Mouse (Mus musculus) spleen, adult 2 months (tissue): ENCODE measurements around the gene Cenpl. TPM values are rescaled to one million over a fixed set of nuclear protein-coding genes. Genes with fewer than 3 reads are reported as not detected.
A peak's percentile ranks its signal among the peaks of the same experiment; 100 is the strongest.

Source experiments
- DNase-seq, 2 experiments: peaks; one replicate each; pipeline versions ENCODE4 v3.0.0 to v3.0.0-alpha.2; 2012 to 2021; ENCODE audit warnings: low spot score in 2 of 2, low read depth in 1 of 2
- H3K27ac ChIP-seq: fragments of 200-500 bp; 2 replicates; pipeline ENCODE4 v1.5.1; 2012; ENCODE audit warnings: low read length, inconsistent platforms; ENCODE audit not compliant: insufficient read depth
- H3K27me3 ChIP-seq: fragments of 200-500 bp; 2 replicates; pipeline ENCODE4 v1.6.1; 2012; ENCODE audit warnings: mild to moderate bottlenecking, moderate library complexity, low read length, inconsistent platforms; ENCODE audit not compliant: control insufficient read depth, insufficient read depth
- H3K36me3 ChIP-seq: fragments of 200-500 bp; 2 replicates; pipeline ENCODE4 v1.6.1; 2012; ENCODE audit warnings: mild to moderate bottlenecking, low read length, inconsistent platforms; ENCODE audit not compliant: control insufficient read depth, insufficient read depth
- H3K4me1 ChIP-seq: fragments of 200-500 bp; 2 replicates; pipeline ENCODE4 v1.6.1; 2011; ENCODE audit warnings: inconsistent platforms; ENCODE audit not compliant: control insufficient read depth, insufficient read depth, insufficient read length
- H3K4me3 ChIP-seq: fragments of 200-500 bp; 2 replicates; pipeline ENCODE4 v1.5.1; 2011; ENCODE audit warnings: mild to moderate bottlenecking, inconsistent platforms; ENCODE audit not compliant: insufficient read depth, insufficient read length; ENCODE audit errors: extremely low read depth
- CTCF ChIP-seq: fragments of 200-500 bp; IDR thresholded peaks from 2 replicates; pipeline ENCODE4 v1.5.1; 2011; ENCODE audit warnings: mild to moderate bottlenecking, inconsistent platforms; ENCODE audit not compliant: insufficient read depth, insufficient read length, insufficient replicate concordance; ENCODE audit errors: extremely low read depth
- POLR2A ChIP-seq: fragments of 200-500 bp; IDR thresholded peaks from 2 replicates; pipeline ENCODE4 v1.6.1; 2011; ENCODE audit warnings: low read depth, low read length, inconsistent platforms
- WGBS: fragments of 180-500 bp; shearing (Covaris S2); methylation state at CpG from one replicate; pipeline ENCODE4 v1.1.7; 2018; 5-methylcytosine and 5-hydroxymethylcytosine counted together
- polyA plus RNA-seq: library from polyadenylated mRNA; depleted of rRNA; stranded (reverse); fragments of >200 nt; gene quantifications from 2 replicates; pipeline ENCODE4 v1.2.3, GENCODE M21; 2012

The Cenpl gene
- polyA plus RNA-seq, 1 experiment = 1.2 TPM

GRCm38 (mm10) chr1:161032345-161032744 lies 38.2 kb upstream of the Cenpl start:
- 86% methylated on average over 7 of the region's 7 CpGs for WGBS
- no peak for TF ChIP-seq CTCF
- TF ChIP-seq POLR2A = no peak
- Histone ChIP-seq H3K36me3 (peaks cover 11% of the 10 kb centered on the region), H3K27me3 (no peaks in the 10 kb centered on the region), H3K4me3 (no peak overlapping the region), H3K4me1 (peaks cover 8% of the 10 kb centered on the region; the same call in 1 of the 2 replicates), H3K27ac (no peak overlapping the region)
- DNase-seq = no peak

GRCm38 (mm10) chr1:161033856-161034434 lies 36.6 kb upstream of the Cenpl start:
- peaks cover 21% of the 10 kb centered on the region for H3K36me3 ChIP-seq
- H3K27ac ChIP-seq = peak overlapping the region; percentile 97
- H3K27me3 ChIP-seq = no peaks in the 10 kb centered on the region
- DNase-seq = no peak
- 3% methylated on average over 21 of the region's 21 CpGs for WGBS
- peaks cover 8% of the 10 kb centered on the region; the same call in 1 of the 2 replicates for H3K4me1 ChIP-seq
- TF ChIP-seq POLR2A = no peak
- no peak for TF ChIP-seq CTCF
- H3K4me3 ChIP-seq = peak overlapping the region; percentile 80

- H3K4me1 ChIP-seq = peaks cover 8% of the 10 kb centered on the region; the same call in 1 of the 2 replicates
- no peaks in the 10 kb centered on the region for H3K27me3 ChIP-seq
- TF ChIP-seq CTCF = no peak
- TF ChIP-seq POLR2A = peak; percentile 100
- DNase-seq = peak; percentile 98
- peak within 1 kb of the TSS; percentile 97 for H3K27ac ChIP-seq
- peaks cover 26% of the 10 kb centered on the region for H3K36me3 ChIP-seq
- under 1% methylated on average over 74 of the region's 76 CpGs for WGBS
- H3K4me3 ChIP-seq = peak within 1 kb of the TSS; percentile 80
These were observed 35.9 kb upstream of the Cenpl start, which contains the start of gene Zbtb37 for GRCm38 (mm10) chr1:161034435-161035280. Zbtb37 (minus strand) TSS chr1:161034849.

- peaks cover 6% of the 10 kb centered on the region; the same call in 1 of the 2 replicates for H3K4me1 ChIP-seq
- H3K36me3 ChIP-seq = peaks cover 29% of the 10 kb centered on the region
- under 1% methylated on average over 14 of the region's 14 CpGs for WGBS
These were observed 35.2 kb upstream of the Cenpl start for GRCm38 (mm10) chr1:161035281-161035785.

GRCm38 (mm10) chr1:161035786-161036404 lies 34.6 kb upstream of the Cenpl start:
- Histone ChIP-seq H3K27ac (peak overlapping the region; percentile 82), H3K4me3 (peak overlapping the region; percentile 80), H3K4me1 (peaks cover 6% of the 10 kb centered on the region; the same call in 1 of the 2 replicates), H3K27me3 (no peaks in the 10 kb centered on the region), H3K36me3 (peaks cover 29% of the 10 kb centered on the region)
- no peak for DNase-seq
- TF ChIP-seq POLR2A = no peak
- no peak for TF ChIP-seq CTCF
- 4% methylated on average over 6 of the region's 6 CpGs for WGBS

More at GRCm38 (mm10) chr1:161035281-161035785, 35.2 kb upstream of the Cenpl start:
- peak in 1 of 2 experiments; percentile 30 for DNase-seq
- H3K27ac ChIP-seq = peak overlapping the region; percentile 82
- H3K27me3 ChIP-seq = no peaks in the 10 kb centered on the region
- no peak for TF ChIP-seq CTCF
- no peak for TF ChIP-seq POLR2A
- peak overlapping the region; percentile 80 for H3K4me3 ChIP-seq

GRCm38 (mm10) chr1:161036411-161036841 lies 34.1 kb upstream of the Cenpl start:
- Histone ChIP-seq H3K36me3 (peaks cover 27% of the 10 kb centered on the region), H3K27me3 (no peaks in the 10 kb centered on the region), H3K27ac (no peak overlapping the region), H3K4me1 (peaks cover 6% of the 10 kb centered on the region; the same call in 1 of the 2 replicates), H3K4me3 (peak overlapping the region; percentile 80)
- WGBS = 2% methylated on average over 5 of the region's 5 CpGs
- no peak for DNase-seq
- TF ChIP-seq CTCF (no peak), POLR2A (no peak)
